Mouse (Mus musculus): ENCODE measurements around the gene Snx18.

DNA sequence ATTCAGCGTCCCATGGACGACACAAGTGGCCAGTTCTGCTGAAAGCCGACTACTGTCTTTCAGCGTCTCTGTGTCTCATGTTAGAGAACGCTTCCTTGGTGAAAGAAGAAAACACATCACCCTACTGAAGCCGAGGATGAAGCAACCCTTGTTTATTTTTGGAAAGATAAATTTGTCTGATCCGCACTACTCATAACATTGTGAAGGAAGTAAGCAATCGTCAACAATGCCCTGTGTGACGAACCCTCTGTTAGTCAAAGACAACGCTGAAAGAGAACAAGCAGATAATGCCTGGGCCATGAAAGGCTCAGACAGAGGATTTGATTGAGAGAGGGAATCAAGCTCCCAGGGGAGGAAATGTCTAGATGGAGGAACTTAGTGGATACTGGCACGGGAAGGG is 27.0 kb downstream of the Snx18 start:
- TF ChIP-seq CTCF (IDR thresholded peaks at IDR 0.05; ENCODE audit: low read depth, low read length) (no peak), POLR2A (IDR thresholded peaks at IDR 0.05; ENCODE audit: extremely low read depth, insufficient read depth, low read length) (no peak)

Data from liver, adult 2 months (tissue).